Mouse (Mus musculus): ENCODE data around the gene Brd9.

The Brd9 gene

GRCm38 (mm10) chr13:73990325-73990724, 52.7 kb downstream of the Brd9 start:
- in situ Hi-C loops (cut with MboI, MseI): no loop called here

GRCm38 (mm10) chr13:73990761-73991160, 53.1 kb downstream of the Brd9 start:
- in situ Hi-C loops (cut with MboI, MseI): no loop called here

GRCm38 (mm10) chr13:73991267-73991666, 53.7 kb downstream of the Brd9 start:
- in situ Hi-C loops (cut with MboI, MseI): no loop called here

- in situ Hi-C loops (cut with MboI, MseI): no loop called here
These were observed 58.8 kb downstream of the Brd9 start for GRCm38 (mm10) chr13:73996456-73996855.

GRCm38 (mm10) chr13:74000519-74000918, 62.9 kb downstream of the Brd9 start:
- in situ Hi-C loops (cut with MboI, MseI): no loop called here

GRCm38 (mm10) chr13:74000961-74001360, 63.4 kb downstream of the Brd9 start:
- in situ Hi-C loops (cut with MboI, MseI): no loop called here

GRCm38 (mm10) chr13:74001492-74001891, 63.9 kb downstream of the Brd9 start:
- in situ Hi-C loops (cut with MboI, MseI): no loop called here

- in situ Hi-C loops (cut with MboI, MseI): loop anchor here (5.0 kb wide), 1 partner anchor 60 kb away; no protein-coding TSS in a partner anchor
These were observed 69.3 kb downstream of the Brd9 start for GRCm38 (mm10) chr13:74006881-74007280.

GRCm38 (mm10) chr13:74008216-74008615, 70.6 kb downstream of the Brd9 start:
- in situ Hi-C loops (cut with MboI, MseI): loop anchor here (5.0 kb wide), 1 partner anchor 59 kb away; no protein-coding TSS in a partner anchor

- in situ Hi-C loops (cut with MboI, MseI): loop anchor here (5.0 kb wide), 1 partner anchor 58 kb away; no protein-coding TSS in a partner anchor
These were observed 71.5 kb downstream of the Brd9 start, which contains the start of gene Tppp for GRCm38 (mm10) chr13:74008948-74009718. Tppp (plus strand) TSS chr13:74009407.

GRCm38 (mm10) chr13:74009791-74010614, 72.4 kb downstream of the Brd9 start:
- in situ Hi-C loops (cut with MboI, MseI): loop anchor here (5.0 kb wide), 1 partner anchor 57 kb away; no protein-coding TSS in a partner anchor

Measured in T-helper 1 cell (primary cell).